Mouse (Mus musculus): ENCODE measurements around the gene Nipal1.

Gene Nipal1

GRCm38 (mm10) chr5:72665281-72665680 lies 17.7 kb downstream of the Nipal1 start:
- peak; percentile 27 for DNase-seq (ENCODE audit: low spot score)

DNA sequence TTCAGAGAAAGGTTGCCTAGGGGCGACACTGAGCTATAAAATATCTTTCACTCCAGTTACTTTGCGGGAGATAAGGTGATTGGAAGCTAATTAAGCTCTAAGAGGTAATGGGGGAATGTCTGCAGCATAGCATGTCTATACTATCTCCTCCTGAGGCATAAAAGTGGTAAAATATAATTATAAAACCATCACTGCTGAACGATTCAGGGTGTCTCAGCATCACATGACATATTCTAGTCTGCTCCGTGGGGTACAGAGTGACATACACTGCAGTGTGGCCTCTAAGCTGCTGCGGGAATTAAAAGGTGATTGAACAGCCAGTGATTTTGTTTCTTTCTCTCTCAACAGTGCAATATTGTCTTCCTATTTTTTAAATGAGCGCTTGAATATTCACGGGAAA lies 18.8 kb downstream of the Nipal1 start:
- DNase-seq (ENCODE audit: low spot score), result no peak

- DNase-seq (ENCODE audit: low spot score), result no peak
Measured at GRCm38 (mm10) chr5:72668351-72668750, 20.8 kb downstream of the Nipal1 start.

- DNase-seq (ENCODE audit: low spot score), result no peak
Measured at GRCm38 (mm10) chr5:72671017-72671699, 23.6 kb downstream of the Nipal1 start.

DNA sequence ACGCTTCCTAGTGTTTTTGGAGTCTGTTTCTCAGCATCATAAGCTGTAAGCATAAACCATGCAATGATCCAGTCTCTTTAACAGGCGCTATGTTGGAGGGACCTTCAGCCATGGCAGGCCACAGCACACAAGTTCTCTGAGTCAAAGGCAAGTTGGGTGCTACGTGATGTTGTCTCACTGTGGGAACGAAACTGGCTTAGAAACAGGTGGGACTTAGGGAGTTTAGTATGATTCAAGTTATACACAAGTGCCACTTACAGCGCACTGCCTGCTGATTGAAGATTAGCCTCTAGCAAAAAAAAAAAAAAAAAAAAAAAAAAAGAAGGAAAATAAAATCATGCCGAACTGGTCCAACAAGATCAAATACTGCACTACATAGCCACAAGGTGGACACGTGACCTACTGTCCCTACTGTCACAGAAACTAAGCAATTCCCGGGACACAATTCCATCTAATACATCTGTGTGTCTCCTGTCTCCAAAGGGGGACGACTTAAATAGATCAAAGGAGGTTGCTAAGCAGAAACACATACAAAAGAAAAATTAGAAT lies 27.5 kb downstream of the Nipal1 start:
- no peak for DNase-seq (ENCODE audit: low spot score)

DNA sequence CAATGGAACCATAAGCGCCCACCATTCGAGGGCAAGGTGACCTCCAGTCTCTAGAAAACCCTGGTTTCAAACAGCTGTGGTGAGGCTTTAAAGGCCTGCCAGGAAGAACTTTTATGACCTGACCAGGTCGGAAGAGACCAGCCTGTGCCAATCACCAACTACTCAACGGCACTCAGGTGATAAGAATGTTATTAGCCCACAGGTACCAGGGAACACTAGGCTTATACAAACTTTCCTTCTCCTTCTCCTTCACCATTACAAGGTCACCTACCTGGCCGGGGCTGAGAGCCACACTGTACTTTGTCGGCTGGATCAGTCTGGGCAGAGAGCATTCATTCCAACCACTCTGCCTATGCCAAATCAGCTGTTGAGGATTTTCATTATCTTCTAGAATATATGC lies 33.9 kb downstream of the Nipal1 start:
- DNase-seq (ENCODE audit: low spot score), result no peak

DNA sequence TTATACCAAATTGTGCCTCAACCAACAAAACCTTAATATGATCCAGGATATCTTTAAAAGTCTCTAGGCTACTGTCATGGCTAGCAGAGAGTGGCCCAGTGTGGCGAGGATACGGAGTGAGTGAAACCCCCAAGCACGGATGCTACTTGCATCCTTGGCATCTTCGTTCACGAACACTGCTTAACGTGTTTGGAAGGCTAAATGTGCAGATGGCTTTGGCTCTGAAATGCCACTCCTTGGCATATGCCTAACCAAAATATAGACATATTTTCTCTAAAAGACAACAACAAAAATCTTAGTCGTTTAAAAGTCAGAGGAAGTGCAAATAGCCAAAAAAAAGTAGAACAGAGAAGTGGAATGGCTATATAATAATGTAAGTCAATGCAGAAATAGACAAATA lies 42.0 kb downstream of the Nipal1 start:
- DNase-seq (ENCODE audit: low spot score), result no peak

GRCm38 (mm10) chr5:72690516-72690915 lies 42.9 kb downstream of the Nipal1 start:
- no peak for DNase-seq (ENCODE audit: low spot score)

DNA sequence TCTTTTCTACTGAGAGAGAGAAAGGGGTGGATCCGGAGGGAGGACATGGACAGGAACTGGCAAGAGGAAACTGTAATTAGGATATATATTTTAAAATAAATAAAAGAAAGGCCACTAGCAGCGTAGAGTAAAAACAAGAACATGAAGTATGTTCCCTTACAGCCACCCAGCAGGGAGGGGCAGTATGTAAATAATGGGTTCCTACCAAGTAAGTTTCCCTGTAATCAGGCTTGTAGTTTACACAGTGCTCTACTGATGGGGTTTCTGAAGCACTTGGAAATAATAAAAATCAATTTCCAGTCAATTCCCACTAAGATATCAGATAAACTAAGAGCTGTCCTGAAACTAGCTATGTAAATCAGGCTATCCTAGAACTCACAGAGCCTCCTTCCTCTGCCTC lies 47.1 kb downstream of the Nipal1 start:
- no peak for DNase-seq (ENCODE audit: low spot score)

GRCm38 (mm10) chr5:72696491-72696890 lies 48.9 kb downstream of the Nipal1 start:
- no peak for DNase-seq (ENCODE audit: low spot score)

GRCm38 (mm10) chr5:72698343-72698742 lies 50.7 kb downstream of the Nipal1 start:
- DNase-seq (ENCODE audit: low spot score), result no peak

DNA sequence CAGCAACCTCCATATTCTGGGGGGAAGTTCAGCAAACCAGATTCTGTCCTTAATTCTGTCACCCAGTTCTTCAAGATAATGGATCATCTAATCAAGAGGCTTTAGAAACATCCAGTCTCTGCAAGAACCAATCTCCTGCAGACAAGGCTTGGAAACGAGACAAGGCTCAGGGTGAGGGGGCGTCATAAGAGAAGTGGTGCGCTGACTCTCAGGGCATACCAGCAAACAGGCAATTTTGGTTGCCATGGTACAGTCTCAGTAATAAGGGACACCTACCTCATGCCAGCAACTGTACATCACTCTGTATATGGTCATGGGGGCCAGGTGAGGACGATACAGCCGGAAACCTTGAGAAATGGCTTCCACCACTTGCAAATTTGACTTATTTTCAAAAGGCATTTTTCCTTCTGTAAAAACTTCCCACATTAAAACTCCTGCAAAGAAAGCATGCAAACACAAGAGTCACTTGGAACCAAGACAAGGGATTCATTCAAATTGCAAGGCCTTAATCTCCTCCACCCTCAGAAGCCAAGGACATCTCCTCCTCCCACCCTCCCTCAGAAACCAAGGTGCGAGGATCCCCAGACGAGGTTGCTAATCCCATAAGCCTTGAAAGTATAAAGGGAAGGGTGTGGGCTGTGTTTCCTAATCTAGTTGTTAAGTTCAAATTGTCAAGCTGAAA lies 51.4 kb downstream of the Nipal1 start:
- DNase-seq (ENCODE audit: low spot score), result peak; percentile 74

DNA sequence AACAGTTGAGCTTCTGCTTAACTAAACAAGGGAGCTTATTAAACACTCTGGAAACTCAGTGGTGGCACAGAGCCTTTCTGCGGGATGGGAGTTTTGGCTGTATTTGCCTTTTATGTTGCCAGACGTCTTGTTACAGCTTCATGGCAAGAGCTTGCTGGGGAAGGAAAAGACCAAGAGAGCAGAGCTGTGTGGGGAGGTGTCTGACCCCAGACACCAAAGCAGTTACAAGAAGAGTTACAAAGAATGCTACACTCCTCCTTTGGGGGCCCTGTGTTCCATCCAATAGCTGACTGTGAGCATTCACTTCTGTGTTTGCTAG lies 51.9 kb downstream of the Nipal1 start:
- peak; percentile 61 for DNase-seq (ENCODE audit: low spot score)

DNA sequence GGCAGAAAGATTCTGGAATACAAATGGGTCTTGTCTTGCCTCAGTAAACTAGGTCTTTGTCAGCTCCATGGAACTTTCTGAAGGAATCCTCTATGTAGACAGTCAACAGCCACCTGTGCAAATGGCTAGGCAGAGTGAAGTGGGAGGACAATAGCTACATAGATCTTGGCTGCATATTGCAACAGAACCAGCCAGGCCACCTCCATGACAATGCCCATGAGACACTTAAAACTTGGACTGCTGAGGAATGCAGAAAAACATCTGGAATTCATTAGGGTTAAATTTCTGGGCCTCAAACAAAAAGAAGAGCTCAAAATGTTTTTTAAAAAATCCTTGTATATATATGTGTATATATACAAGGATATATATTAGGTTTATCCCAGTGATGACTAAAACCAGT lies 54.6 kb downstream of the Nipal1 start:
- DNase-seq (ENCODE audit: low spot score), result no peak

DNA sequence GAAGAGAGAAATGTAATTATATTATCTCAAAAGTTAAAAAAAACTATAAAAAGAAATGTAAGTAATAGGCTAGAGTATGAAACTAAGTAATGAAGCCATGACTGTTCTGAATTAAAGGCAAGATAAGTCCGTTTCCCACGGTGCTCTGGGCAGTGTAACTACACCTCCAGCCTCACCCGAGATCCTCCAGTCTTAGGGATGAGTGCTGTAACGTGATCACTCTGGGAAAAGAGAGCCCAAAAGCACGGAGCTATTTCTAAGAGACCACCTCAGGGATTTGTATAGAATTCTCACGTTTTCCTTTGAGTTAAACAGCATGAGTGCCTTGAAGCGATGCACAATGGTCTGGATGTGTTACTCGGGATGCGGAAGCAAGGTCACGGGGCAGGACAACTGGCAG lies 58.5 kb downstream of the Nipal1 start:
- no peak for DNase-seq (ENCODE audit: low spot score)

DNA sequence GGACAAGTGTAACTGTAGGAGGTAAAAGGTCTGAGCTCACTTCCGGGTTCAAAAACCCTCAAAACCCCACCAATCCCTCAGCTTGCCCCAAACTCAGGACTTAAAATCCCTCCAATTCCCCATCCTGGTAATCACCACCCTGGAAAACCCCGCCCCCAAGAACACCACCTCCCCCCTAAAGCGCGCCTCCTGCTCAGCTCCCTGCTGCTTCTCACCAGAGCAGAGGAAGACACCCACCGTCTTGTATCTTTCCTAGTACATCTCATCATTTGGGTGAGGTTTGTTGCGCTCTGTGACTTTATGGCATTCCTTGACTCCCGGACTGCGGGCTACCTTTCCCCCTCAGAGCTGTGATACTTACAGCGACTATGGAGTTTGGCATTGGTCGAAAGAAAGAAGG lies 59.1 kb downstream of the Nipal1 start:
- no peak for DNase-seq (ENCODE audit: low spot score)

DNA sequence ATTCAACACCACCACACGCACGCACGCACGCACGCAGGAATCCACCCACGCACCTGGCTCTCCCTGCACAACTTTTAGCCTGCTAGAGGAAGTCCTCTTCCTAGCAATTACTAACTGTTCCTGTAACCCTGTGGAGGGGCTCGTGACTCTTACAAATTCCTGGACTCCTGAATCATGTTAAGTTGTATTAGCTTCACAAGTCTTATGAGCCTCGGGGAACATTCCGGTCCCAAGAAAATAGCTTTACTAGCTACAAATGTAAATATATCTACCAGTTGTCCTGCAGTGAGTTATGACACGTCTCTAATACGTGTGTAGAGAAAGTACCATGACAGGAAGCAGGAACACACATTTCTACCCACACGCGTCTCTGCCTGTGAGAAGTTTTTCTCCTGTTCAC lies 61.9 kb downstream of the Nipal1 start:
- no peak for DNase-seq (ENCODE audit: low spot score)

DNA sequence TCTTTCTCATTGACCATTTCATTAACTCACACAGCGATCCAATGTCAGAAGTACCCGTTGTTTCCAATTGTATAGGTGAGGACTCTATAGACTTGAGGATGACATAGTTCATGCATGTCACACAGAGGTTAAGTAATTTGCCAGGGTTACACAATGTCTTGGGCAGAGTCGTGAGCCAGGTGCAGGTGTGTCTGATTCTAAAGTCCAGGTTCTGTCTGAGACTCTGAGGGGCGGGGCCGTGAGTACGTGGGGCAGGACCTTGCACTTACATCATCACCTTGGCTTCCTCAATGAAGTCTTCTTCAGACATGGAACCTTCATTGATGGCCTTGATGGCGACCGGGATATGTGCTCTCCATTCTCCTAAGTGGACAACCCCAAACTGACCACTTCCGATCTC lies 62.4 kb downstream of the Nipal1 start:
- DNase-seq (ENCODE audit: low spot score), result no peak

- no peak for DNase-seq (ENCODE audit: low spot score)
Measured at GRCm38 (mm10) chr5:72710572-72711278, 63.1 kb downstream of the Nipal1 start.

- DNase-seq (ENCODE audit: low spot score), result no peak
Measured at GRCm38 (mm10) chr5:72720587-72720986, 73.0 kb downstream of the Nipal1 start.

All from testis, postnatal 14 days (tissue).